Mouse (Mus musculus): Measurements from ENCODE around the gene Acads. TPM values are rescaled to one million over a fixed set of nuclear protein-coding genes. Genes with fewer than 3 reads are reported as not detected.
"Not testable (repeated sequence)": the region's sequence is repeated elsewhere in the genome, so short reads cannot be mapped to it uniquely, and the experiment has no call there.

Acads gene
- polyA plus RNA-seq, 1 experiment from 2014 or later = 72.6 TPM

GRCm38 (mm10) chr5:115103253-115103652, 15.9 kb downstream of the Acads start:
- 97% methylated on average over 23 of the region's 23 CpGs for WGBS
- not testable (repeated sequence) for H3K27ac ChIP-seq (replicated peaks); DNase-seq (ENCODE audit: low spot score); H3K4me3 ChIP-seq; H3K27me3 ChIP-seq (replicated peaks; ENCODE audit: low read depth, poor library complexity, severe bottlenecking); H3K4me1 ChIP-seq; H3K9me3 ChIP-seq
- peaks cover 74% of the 10 kb centered on the region for H3K36me3 ChIP-seq (replicated peaks)

DNA sequence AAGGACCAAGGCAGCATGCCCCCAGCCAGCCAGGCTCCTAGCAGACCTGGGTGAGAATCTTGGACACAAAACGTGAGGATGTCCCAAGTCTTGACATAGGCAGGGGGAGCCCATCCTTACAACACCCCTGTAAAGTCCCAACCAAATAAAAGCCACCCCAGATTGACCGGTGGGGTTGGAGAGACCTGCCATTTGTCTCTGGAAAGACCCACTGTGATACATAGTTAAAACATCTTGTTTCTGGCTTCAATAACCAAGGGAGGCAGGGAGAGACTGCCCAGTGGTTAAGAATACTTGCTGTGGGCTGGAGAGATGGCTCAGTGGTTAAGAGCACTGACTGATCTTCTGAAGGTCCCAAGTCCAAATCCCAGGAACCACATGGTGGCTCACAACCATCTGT, 16.9 kb downstream of the Acads start:
- H3K4me3 ChIP-seq = no peak overlapping the region
- no peaks in the 10 kb centered on the region for H3K27me3 ChIP-seq (replicated peaks; ENCODE audit: low read depth, poor library complexity, severe bottlenecking)
- 86% methylated on average over 2 of the region's 2 CpGs for WGBS
- H3K36me3 ChIP-seq (replicated peaks) = peaks cover 74% of the 10 kb centered on the region
- no peaks in the 10 kb centered on the region for H3K9me3 ChIP-seq
- H3K4me1 ChIP-seq = no peaks in the 10 kb centered on the region
- DNase-seq (ENCODE audit: low spot score) = no peak
- no peak overlapping the region for H3K27ac ChIP-seq (replicated peaks)

- Histone ChIP-seq H3K4me1 (no peaks in the 10 kb centered on the region), H3K9me3 (no peaks in the 10 kb centered on the region), H3K36me3 (replicated peaks) (peaks cover 86% of the 10 kb centered on the region), H3K27ac (replicated peaks) (no peak overlapping the region), H3K4me3 (no peak overlapping the region), H3K27me3 (replicated peaks; ENCODE audit: low read depth, poor library complexity, severe bottlenecking) (no peaks in the 10 kb centered on the region)
- DNase-seq (ENCODE audit: low spot score) = no peak
- 81% methylated on average over 6 of the region's 6 CpGs for WGBS
Observed at GRCm38 (mm10) chr5:115100473-115100872, 18.7 kb downstream of the Acads start.

DNA sequence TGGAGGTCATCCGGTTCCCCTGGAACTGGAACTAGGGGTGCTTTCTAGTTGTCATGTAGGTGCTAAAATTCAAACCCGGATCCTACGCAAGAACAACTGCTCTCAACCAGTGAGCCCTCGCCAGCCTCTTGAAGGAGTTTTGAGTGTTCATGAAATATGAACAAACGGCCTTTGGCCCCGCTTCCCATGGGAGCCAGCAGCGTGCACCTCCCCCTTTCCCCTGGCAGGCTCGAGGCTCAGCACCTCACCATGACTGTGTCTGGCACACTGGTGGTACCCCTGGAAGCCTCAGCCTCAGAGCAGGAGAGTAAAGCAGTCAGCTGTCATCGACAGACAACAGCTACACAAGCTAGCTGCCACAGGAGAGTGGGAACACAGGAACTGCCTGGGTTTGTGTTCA, 19.2 kb downstream of the Acads start:
- Histone ChIP-seq H3K27me3 (replicated peaks; ENCODE audit: low read depth, poor library complexity, severe bottlenecking) (no peaks in the 10 kb centered on the region), H3K4me3 (no peak overlapping the region), H3K36me3 (replicated peaks) (peaks cover 88% of the 10 kb centered on the region), H3K27ac (replicated peaks) (no peak overlapping the region), H3K4me1 (no peaks in the 10 kb centered on the region), H3K9me3 (no peaks in the 10 kb centered on the region)
- no peak for DNase-seq (ENCODE audit: low spot score)
- 90% methylated on average over 9 of the region's 9 CpGs for WGBS

GRCm38 (mm10) chr5:115099530-115099929, 19.6 kb downstream of the Acads start:
- whole genome bisulfite sequencing = 87% methylated on average over 5 of the region's 5 CpGs
- DNase-seq (ENCODE audit: low spot score) = no peak
- H3K36me3 ChIP-seq (replicated peaks) = peaks cover 93% of the 10 kb centered on the region

GRCm38 (mm10) chr5:115098195-115098594, 21.0 kb downstream of the Acads start, which contains the start of gene Gm10401:
Gene Gm10401 (minus strand): TSS chr5:115098295.
- no peak for DNase-seq (ENCODE audit: low spot score)
- Histone ChIP-seq H3K27me3 (replicated peaks; ENCODE audit: low read depth, poor library complexity, severe bottlenecking) (no peaks in the 10 kb centered on the region), H3K9me3 (no peaks in the 10 kb centered on the region), H3K27ac (replicated peaks) (peak within 1 kb of the TSS; percentile 14; the same call in 1 of the 2 replicates), H3K36me3 (replicated peaks) (peaks cover 95% of the 10 kb centered on the region), H3K4me3 (no peak within 1 kb of the TSS), H3K4me1 (no peaks in the 10 kb centered on the region)
- WGBS = 94% methylated on average over 8 of the region's 8 CpGs

More at GRCm38 (mm10) chr5:115099530-115099929, 19.6 kb downstream of the Acads start:
- Histone ChIP-seq H3K27ac (replicated peaks) (no peak overlapping the region), H3K9me3 (no peaks in the 10 kb centered on the region), H3K4me1 (no peaks in the 10 kb centered on the region), H3K4me3 (no peak overlapping the region), H3K27me3 (replicated peaks; ENCODE audit: low read depth, poor library complexity, severe bottlenecking) (no peaks in the 10 kb centered on the region)

GRCm38 (mm10) chr5:115091776-115092175, 27.4 kb downstream of the Acads start:
- Histone ChIP-seq H3K27me3 (replicated peaks; ENCODE audit: low read depth, poor library complexity, severe bottlenecking) (no peaks in the 10 kb centered on the region), H3K9me3 (no peaks in the 10 kb centered on the region), H3K36me3 (replicated peaks) (peaks cover 98% of the 10 kb centered on the region), H3K27ac (replicated peaks) (no peak overlapping the region), H3K4me1 (no peaks in the 10 kb centered on the region), H3K4me3 (no peak overlapping the region)
- DNase-seq (ENCODE audit: low spot score) = no peak
- 80% methylated on average over 6 of the region's 6 CpGs for WGBS

GRCm38 (mm10) chr5:115091015-115091414, 28.1 kb downstream of the Acads start:
- no peaks in the 10 kb centered on the region for H3K4me1 ChIP-seq
- no peak for DNase-seq (ENCODE audit: low spot score)
- H3K4me3 ChIP-seq = no peak overlapping the region
- no peak overlapping the region for H3K27ac ChIP-seq (replicated peaks)
- H3K27me3 ChIP-seq (replicated peaks; ENCODE audit: low read depth, poor library complexity, severe bottlenecking) = no peaks in the 10 kb centered on the region
- no peaks in the 10 kb centered on the region for H3K9me3 ChIP-seq
- H3K36me3 ChIP-seq (replicated peaks) = peaks cover 98% of the 10 kb centered on the region
- 89% methylated on average over 3 of the region's 3 CpGs for WGBS

GRCm38 (mm10) chr5:115089592-115090268, 29.4 kb downstream of the Acads start:
- H3K27me3 ChIP-seq (replicated peaks; ENCODE audit: low read depth, poor library complexity, severe bottlenecking) = no peaks in the 10 kb centered on the region
- no peak overlapping the region for H3K4me3 ChIP-seq
- peaks cover 98% of the 10 kb centered on the region for H3K36me3 ChIP-seq (replicated peaks)
- DNase-seq (ENCODE audit: low spot score) = no peak
- 97% methylated on average over 5 of the region's 5 CpGs for WGBS
- no peaks in the 10 kb centered on the region for H3K9me3 ChIP-seq
- H3K4me1 ChIP-seq = no peaks in the 10 kb centered on the region
- H3K27ac ChIP-seq (replicated peaks) = no peak overlapping the region

DNA sequence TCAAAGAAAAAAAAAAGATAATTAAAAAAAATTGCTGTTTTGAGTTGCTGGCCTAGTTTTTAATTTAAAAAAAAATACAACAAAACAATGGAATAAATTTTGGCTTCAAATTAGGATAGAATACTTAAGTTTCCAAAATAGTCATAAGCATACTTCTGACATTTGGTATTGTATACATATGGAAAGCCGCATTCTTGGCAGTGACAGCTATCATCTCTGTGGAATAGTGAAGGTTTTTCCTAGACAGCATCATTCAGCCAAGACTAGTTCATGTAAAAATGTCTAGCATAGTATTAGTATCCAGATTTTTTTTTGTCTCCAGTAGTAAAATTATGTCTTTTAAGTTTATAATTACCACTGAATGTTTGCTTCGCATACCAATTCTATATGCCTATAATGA, 33.5 kb downstream of the Acads start:
- Histone ChIP-seq H3K27me3 (replicated peaks; ENCODE audit: low read depth, poor library complexity, severe bottlenecking) (no peaks in the 10 kb centered on the region), H3K36me3 (replicated peaks) (peaks cover 100% of the 10 kb centered on the region), H3K27ac (replicated peaks) (no peak overlapping the region), H3K9me3 (no peaks in the 10 kb centered on the region), H3K4me3 (no peak overlapping the region), H3K4me1 (no peaks in the 10 kb centered on the region)
- WGBS = 98% methylated on average over 2 of the region's 2 CpGs
- DNase-seq (ENCODE audit: low spot score) = no peak

DNA sequence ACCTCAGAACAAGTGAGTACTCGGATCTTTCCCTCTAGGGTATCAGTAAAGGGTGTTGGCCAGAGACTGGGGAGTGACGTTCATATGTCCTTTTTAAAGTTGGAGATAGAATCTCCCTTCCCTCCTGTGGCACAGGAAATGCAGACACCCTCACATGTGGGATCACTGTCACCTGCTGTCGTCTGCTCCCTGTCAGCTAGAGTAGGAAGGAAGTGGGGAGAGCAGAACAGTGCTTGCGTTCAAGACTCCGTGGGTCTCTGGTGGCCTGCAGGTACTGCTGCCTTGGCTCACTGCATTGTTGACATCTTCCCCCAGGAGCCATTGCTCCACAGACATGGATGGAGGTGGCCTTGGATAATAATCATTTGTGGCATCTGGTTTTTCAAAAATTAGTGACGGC, 35.7 kb downstream of the Acads start:
- Histone ChIP-seq H3K36me3 (replicated peaks) (peaks cover 87% of the 10 kb centered on the region), H3K9me3 (no peaks in the 10 kb centered on the region), H3K27me3 (replicated peaks; ENCODE audit: low read depth, poor library complexity, severe bottlenecking) (no peaks in the 10 kb centered on the region), H3K4me3 (no peak overlapping the region), H3K4me1 (no peaks in the 10 kb centered on the region), H3K27ac (replicated peaks) (no peak overlapping the region)
- 90% methylated on average over 6 of the region's 6 CpGs for WGBS
- no peak for DNase-seq (ENCODE audit: low spot score)

DNA sequence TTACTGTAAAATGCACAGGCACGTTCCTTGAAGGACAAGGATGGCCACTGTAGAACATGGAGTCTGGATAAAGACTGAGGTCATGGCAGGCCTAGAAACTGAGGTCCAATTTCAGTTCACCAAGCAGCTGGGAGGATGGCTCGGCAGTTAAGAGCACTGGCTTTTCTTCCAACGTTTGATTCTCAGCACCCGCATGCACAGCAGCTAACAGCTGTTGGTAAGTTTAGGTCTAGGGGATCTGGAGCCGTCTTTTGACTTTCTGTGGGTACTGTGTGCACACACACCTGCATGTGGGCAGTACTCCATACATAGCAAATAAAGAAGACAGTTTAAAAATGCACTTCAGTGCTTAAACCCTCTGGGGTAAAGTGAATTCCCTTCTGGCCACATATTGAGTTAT, 37.5 kb downstream of the Acads start:
- Histone ChIP-seq H3K36me3 (replicated peaks) (peaks cover 85% of the 10 kb centered on the region), H3K4me3 (no peak overlapping the region), H3K9me3 (no peaks in the 10 kb centered on the region), H3K27ac (replicated peaks) (no peak overlapping the region), H3K4me1 (no peaks in the 10 kb centered on the region), H3K27me3 (replicated peaks; ENCODE audit: low read depth, poor library complexity, severe bottlenecking) (no peaks in the 10 kb centered on the region)
- WGBS = 88% methylated on average over 5 of the region's 5 CpGs
- DNase-seq (ENCODE audit: low spot score) = no peak

GRCm38 (mm10) chr5:115076144-115076901, 42.8 kb downstream of the Acads start:
- Histone ChIP-seq H3K27me3 (replicated peaks; ENCODE audit: low read depth, poor library complexity, severe bottlenecking) (no peaks in the 10 kb centered on the region), H3K4me1 (no peaks in the 10 kb centered on the region), H3K9me3 (no peaks in the 10 kb centered on the region), H3K27ac (replicated peaks) (no peak overlapping the region), H3K36me3 (replicated peaks) (peaks cover 54% of the 10 kb centered on the region), H3K4me3 (no peak overlapping the region)
- peak; percentile 66 for DNase-seq (ENCODE audit: low spot score)
- 63% methylated on average over 5 of the region's 5 CpGs for WGBS

Measured in embryonic facial prominence, embryonic 10.5 days (tissue).